Mouse (Mus musculus) heart, postnatal 25 days (tissue): ENCODE measurements around the gene Ehd3. TPM values are rescaled to one million over a fixed set of nuclear protein-coding genes. Genes with fewer than 3 reads are reported as not detected.

Experiments used
- DNase-seq: peaks from one replicate; pipeline ENCODE4 v3.0.0; 2022; ENCODE audit warnings: low spot score
- intact Hi-C: fragments of 180-260 bp; cut with DNase I; formaldehyde crosslinking; loops from one replicate; pipeline ENCODE4 v1.15.1; 2025
- total RNA-seq, 2 experiments: library from RNA; stranded (reverse); gene quantifications; 2 replicates each; pipeline ENCODE4 v1.2.3; 2021

Gene Ehd3
- total RNA-seq, result 1 to 10 TPM; 2.6 to 3.3 TPM

- intact Hi-C loops, result loop anchor here (1.0 kb wide), 1 partner anchor 79 kb away; no protein-coding TSS in a partner anchor
- no peak for DNase-seq
Measured at GRCm38 (mm10) chr17:73803521-73804184, at the start of gene Ehd3. TSS of gene Ehd3 (plus strand) at chr17:73804134.

- intact Hi-C loops, result no loop called here
Measured at GRCm38 (mm10) chr17:73770964-73771363, 33.0 kb upstream of the Ehd3 start.

GRCm38 (mm10) chr17:73786642-73787311 is 17.2 kb upstream of the Ehd3 start:
- intact Hi-C loops, result no loop called here
- DNase-seq, result no peak

More at GRCm38 (mm10) chr17:73770964-73771363, 33.0 kb upstream of the Ehd3 start:
- DNase-seq, result no peak

DNA sequence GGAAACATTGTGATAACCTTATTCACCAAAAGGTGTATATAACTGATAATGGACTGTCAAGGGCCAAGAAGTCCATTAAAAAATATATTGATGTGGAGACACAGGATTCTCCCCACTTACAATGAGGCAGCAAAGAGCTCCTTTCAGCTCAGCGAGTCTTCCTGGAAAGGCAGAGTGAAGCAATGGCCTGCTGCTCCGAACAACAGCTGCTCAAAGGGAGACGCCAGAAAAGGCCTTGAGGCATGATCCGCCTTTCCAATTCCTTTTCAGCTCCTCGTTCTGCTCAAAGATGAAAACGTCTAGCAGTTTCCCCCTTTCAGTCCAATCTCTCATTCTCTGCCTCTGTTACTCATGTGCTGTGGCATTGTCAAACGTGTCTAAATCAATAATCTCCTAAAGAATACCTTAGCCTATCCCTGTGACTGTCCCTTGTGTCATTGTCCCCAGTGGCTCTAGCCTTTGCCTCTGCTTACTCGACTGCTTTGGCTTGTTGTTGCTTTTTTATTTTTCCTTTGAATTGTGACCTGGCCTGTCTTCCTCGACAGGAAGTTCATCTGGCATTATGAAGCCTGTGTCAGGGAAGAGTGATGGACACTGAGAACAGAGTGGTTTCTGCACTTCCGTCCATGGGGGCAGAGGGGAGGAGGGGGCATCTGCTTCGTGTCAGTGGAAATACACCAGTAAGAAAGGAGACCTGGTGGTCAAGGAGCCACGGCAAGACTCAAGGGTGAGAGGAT is 13.5 kb upstream of the Ehd3 start:
- DNase-seq, result no peak
- intact Hi-C loops, result no loop called here

GRCm38 (mm10) chr17:73796789-73797188 is 7.1 kb upstream of the Ehd3 start:
- intact Hi-C loops, result no loop called here
- DNase-seq, result no peak

DNA sequence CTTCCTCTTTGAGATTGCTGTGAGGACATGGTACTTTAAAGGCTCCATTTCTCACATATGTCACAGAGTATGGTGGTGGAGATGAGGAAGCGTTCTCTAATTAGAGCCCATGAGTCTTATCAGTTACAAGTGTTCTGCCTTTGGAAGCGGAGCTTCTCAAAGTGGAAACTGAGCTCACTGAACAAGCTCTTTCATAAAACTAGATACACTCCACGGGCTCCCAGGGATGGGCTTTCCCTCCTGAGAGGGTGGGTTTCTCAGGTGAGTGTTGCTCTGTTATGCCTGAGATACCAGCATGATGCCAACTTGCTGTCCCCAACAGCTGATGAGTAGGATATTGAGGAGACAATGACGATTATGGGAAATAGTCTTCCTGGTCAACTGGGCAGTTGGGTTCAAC is 6.2 kb upstream of the Ehd3 start:
- intact Hi-C loops, result no loop called here
- no peak for DNase-seq

- intact Hi-C loops, result loop anchor here (1.0 kb wide), 1 partner anchor 78 kb away; no protein-coding TSS in a partner anchor
- peak; percentile 82 for DNase-seq
Measured at GRCm38 (mm10) chr17:73804592-73805271, 798 bp downstream of the Ehd3 start.

GRCm38 (mm10) chr17:73806331-73806730 is 2.4 kb downstream of the Ehd3 start:
- intact Hi-C loops, result no loop called here
- no peak for DNase-seq

DNA sequence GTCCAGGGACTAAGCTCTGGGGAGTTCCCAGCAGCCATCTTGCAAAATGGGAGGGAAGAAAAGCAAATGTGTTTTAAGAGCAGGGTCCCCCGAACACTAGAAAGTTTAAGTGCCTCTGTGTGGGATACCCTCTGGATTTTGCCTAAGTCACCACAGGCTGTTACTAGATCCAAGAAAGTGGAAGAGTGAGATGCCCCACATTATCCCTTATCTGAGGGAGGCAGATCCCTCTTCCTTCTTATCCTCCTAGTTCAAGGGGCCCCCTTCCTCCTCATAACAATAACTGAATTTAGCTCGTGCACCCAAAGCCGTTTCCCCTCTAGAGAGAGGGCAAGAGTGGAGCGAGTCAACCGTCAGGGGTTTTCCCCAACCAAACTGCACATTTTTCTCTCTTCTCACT is 3.3 kb downstream of the Ehd3 start:
- DNase-seq, result no peak
- intact Hi-C loops, result no loop called here

GRCm38 (mm10) chr17:73808431-73808830 is 4.5 kb downstream of the Ehd3 start:
- intact Hi-C loops, result no loop called here
- DNase-seq, result no peak

DNA sequence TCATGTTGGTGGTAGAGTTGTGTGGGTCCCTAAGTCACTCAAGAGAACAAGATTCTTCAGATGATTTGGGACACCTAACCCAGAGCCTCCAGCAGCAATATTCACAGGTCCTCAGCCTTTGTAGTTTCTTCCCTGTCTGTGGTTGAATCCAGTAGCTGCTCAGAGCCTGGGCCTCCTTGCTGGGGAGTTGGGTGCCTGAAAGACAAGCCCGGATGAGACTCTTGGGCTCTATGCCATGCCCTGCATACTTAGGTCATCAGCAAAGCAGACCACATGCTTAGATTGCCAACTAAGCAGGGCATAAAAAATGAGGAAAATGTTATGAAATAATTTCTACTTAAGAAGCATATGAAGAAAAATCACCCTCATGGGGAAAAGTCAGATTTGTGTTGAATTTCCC is 6.9 kb downstream of the Ehd3 start:
- no peak for DNase-seq
- intact Hi-C loops, result no loop called here

DNA sequence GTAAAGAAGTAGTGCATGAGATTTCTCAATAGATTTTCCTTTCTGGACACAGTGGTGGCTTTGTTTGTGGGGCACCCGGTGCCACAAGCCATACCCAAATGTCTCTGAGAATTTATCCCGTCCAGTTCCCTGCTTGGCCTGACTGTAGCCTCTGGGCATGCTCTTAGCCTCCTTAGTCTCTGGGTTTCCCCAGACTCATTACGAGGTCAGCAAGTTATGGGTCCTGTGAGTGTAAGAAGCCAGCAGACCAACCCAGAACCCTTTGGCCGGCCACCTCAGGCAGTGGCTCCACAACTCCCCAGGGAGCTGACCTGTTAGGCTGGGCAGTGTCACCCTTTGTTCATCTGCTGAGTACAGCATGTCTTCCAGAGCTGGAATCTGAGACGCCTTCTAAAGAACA is 7.6 kb downstream of the Ehd3 start:
- no peak for DNase-seq

GRCm38 (mm10) chr17:73813031-73813660 is 9.2 kb downstream of the Ehd3 start:
- intact Hi-C loops, result no loop called here
- no peak for DNase-seq

More for the DNA sequence above, 7.6 kb downstream of the Ehd3 start:
- intact Hi-C loops, result no loop called here

DNA sequence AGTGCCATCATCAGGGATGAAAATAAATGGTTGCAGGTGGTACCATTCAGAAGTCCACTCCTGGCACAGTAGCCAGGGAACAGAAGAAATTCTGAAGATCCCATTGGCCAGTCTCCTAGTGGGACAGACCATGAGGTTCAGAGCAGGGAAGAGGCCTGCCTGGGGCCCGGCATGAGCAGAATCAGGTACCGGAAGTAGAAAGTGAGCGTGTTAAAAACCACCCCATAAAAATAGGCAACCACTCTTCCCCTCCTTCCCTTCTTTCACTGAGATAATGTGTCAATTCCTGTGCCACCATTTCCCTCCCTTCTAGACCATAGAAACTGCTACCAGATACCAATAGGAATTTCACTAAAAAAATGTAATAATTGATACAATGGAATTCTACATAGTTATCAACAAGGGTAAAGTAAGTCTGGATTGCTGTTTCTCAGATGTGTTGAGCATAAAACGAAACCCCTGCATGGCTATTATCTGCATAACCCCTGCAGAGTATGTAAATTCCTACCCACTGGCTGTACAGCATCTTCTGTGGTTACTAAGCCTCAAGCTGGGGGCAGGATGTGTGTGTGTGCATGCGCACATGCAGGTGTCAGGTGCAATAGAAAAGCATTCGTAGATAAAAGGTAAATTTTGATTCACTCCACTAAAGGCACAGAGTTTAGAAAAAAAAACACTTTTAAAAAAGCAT is 10.7 kb downstream of the Ehd3 start:
- intact Hi-C loops, result no loop called here
- DNase-seq, result no peak

- intact Hi-C loops, result no loop called here
- DNase-seq, result no peak
Measured at GRCm38 (mm10) chr17:73817697-73818380, 13.9 kb downstream of the Ehd3 start.

DNA sequence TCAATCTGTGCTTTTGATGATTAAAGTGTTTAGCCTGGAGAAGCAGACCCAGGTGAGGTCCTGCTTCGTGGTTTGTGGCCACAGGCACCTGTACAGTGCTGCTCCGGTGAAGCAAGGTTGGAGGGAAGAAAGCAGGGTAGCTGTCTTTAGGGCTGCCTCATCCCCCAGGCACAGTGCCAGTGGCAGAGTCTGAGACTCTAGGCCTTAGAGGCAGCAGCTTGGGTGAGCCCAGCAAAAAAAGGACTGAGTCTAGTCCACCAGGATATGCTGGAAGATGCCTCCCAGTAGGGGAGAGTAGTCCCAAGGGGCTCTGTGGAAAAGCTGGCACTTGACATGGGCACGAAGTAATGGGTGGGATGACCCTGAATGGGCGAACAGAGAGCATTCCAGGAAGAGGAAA is 15.0 kb downstream of the Ehd3 start:
- no peak for DNase-seq
- intact Hi-C loops, result no loop called here

DNA sequence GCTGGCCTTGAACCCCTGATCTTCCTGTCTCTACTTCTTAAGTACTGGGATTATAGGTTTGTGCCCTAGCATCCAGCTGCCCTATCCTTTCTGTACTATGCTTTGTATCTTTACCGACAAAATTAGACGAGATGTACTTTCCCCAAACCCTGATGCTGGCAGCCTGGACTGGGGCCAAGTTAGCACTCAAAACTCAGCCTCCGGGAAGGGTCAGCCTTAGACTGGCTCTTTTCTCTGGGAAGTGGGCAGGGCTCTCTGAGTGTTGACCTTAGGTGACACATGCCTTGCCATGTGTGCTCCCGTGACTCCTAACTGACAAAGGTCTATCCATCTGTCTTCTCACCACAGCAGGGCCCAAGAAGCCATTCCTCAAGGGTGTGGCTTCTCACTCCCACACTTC is 16.8 kb downstream of the Ehd3 start:
- intact Hi-C loops, result no loop called here
- no peak for DNase-seq

DNA sequence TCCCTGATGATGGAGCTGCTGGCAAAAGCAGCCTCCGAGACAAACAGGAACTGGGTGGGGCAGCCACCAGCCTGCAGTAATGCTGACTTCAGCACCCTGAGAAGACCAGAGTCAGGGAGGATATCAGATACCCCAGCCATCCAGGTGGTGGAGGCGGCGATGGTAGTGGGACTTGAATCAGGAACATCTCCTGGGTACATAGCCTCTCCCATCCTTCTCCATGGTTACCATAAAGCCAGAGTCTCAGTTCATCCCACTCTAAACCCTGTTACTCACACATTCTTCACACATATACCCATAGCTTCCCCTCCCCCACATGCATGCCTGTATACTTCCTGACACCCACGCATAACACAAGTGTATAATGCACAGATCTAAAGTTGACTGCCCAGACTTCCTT is 18.3 kb downstream of the Ehd3 start:
- intact Hi-C loops, result no loop called here
- DNase-seq, result no peak
